In the genomic region with DNA sequence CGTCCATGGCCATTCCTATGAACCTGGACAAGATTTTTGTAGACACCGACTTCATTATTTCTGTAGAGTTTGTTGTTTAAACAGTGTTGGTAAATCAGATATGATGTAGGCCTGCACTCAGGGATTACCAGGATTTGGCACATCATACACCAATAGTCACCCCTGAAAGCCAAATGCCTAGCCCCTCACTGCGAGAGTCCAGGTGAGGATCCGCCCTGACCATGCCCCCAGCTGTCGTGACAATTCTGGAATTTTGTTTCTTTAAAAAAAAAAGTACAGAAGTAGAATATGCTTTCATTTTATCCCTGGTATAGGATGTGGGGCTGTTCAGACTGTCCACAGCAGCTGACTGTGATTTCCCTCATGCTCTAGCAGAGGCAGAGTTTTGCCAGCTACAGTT, we compare ENCODE assay signal across 36 mouse cellular contexts. TPM values are rescaled to one million over a fixed set of nuclear protein-coding genes. Genes with fewer than 3 reads are reported as not detected.
"Had no signal": no experiment of that assay in that cellular context is flagged by ENCODE, and none has a peak within 500 bp of the region (broad histone marks: within the 10 kb centered on the region; RNA-seq: fewer than 3 reads in every experiment).

No protein-coding gene starts in this region.

- H3K27me3 ChIP-seq: heart, embryonic 13.5 days; heart, embryonic 15.5 days; hindbrain, embryonic 12.5 days; kidney, embryonic 15.5 days; limb, embryonic 12.5 days had no signal

- H3K4me2 ChIP-seq: heart, embryonic 11.5 days; heart, embryonic 13.5 days; heart, embryonic 15.5 days; hindbrain, embryonic 12.5 days; hindbrain, embryonic 14.5 days; kidney, embryonic 15.5 days; limb, embryonic 12.5 days had no signal

- H3K4me3 ChIP-seq: heart, embryonic 13.5 days; heart, embryonic 15.5 days; hindbrain, embryonic 10.5 days; hindbrain, embryonic 12.5 days; kidney, embryonic 15.5 days; limb, embryonic 12.5 days had no signal

- DNase-seq: gastrocnemius, postnatal 14 days; heart, postnatal 4 days; kidney, adult 11 months; kidney, adult 2 months; kidney, adult 9 months; kidney, postnatal 14 days; kidney, postnatal 36 days; layer of hippocampus, adult 9-11 months; layer of hippocampus, postnatal 36 days; left cerebral cortex, postnatal 4 days had no signal

- H3K9me3 ChIP-seq: heart, embryonic 15.5 days; hindbrain, embryonic 12.5 days had no signal

- H3K4me1 ChIP-seq: heart, embryonic 13.5 days; heart, embryonic 15.5 days; hindbrain, embryonic 10.5 days; hindbrain, embryonic 12.5 days; kidney, embryonic 15.5 days; limb, embryonic 12.5 days had no signal

- ATAC-seq: hindbrain, embryonic 16.5 days; intestine, embryonic 16.5 days had no signal

- H3K36me3 ChIP-seq: heart, embryonic 13.5 days; heart, embryonic 15.5 days; hindbrain, embryonic 10.5 days; hindbrain, embryonic 12.5 days; kidney, embryonic 15.5 days; limb, embryonic 12.5 days had no signal

- H3K9ac ChIP-seq: heart, embryonic 13.5 days; heart, embryonic 15.5 days; hindbrain, embryonic 12.5 days; hindbrain, embryonic 14.5 days; kidney, embryonic 15.5 days; limb, embryonic 12.5 days; liver, embryonic 14.5 days had no signal

- H3K27ac ChIP-seq: heart, embryonic 13.5 days; heart, embryonic 15.5 days; hindbrain, embryonic 10.5 days; hindbrain, embryonic 12.5 days; hindbrain, embryonic 14.5 days; kidney, embryonic 15.5 days; kidney, postnatal 0 days; limb, embryonic 12.5 days; liver, embryonic 14.5 days had no signal

RNA-seq across cellular contexts. Expression of gene Theg, which starts 17.2 kb away (rescaled TPM):
- total RNA-seq: gastrocnemius, adult 8-10 months; gastrocnemius, postnatal 14 days; gastrocnemius, postnatal 4 days; granulocyte monocyte progenitor cell, adult 5-6 weeks; heart, adult 8-10 months; heart, postnatal 25 days; heart, postnatal 4 days; layer of hippocampus, postnatal 14 days; left cerebral cortex, postnatal 10 days; left cerebral cortex, postnatal 25 days; left cerebral cortex, postnatal 4 days; liver, adult 2 months had no signal
- polyA plus RNA-seq: heart, embryonic 11.5 days; heart, embryonic 13.5 days; heart, embryonic 15.5 days; heart, postnatal 0 days; hindbrain, embryonic 10.5 days; hindbrain, embryonic 12.5 days; hindbrain, embryonic 14.5 days; hindbrain, embryonic 16.5 days; intestine, embryonic 14.5 days; intestine, embryonic 16.5 days; kidney, adult 2 months; kidney, embryonic 15.5 days; kidney, postnatal 0 days; large intestine, adult 2 months; limb, embryonic 12.5 days; limb, embryonic 14.5 days; liver, adult 2 months; liver, embryonic 14.5 days; liver, embryonic 16.5 days had no signal

RNA-seq across cellular contexts. Expression of gene C2cd4c, which starts 43.9 kb away (rescaled TPM):
- total RNA-seq: granulocyte monocyte progenitor cell, adult 5-6 weeks; heart, postnatal 25 days; liver, adult 2 months had no signal
- polyA plus RNA-seq: heart, embryonic 11.5 days; heart, embryonic 13.5 days; heart, embryonic 15.5 days; heart, postnatal 0 days; kidney, embryonic 15.5 days; limb, embryonic 12.5 days; liver, embryonic 16.5 days had no signal
